9 mouse cellular contexts compared by ENCODE assay signal in genomic region chr1:172162009-172162408, GRCm38 (mm10). TPM values are rescaled to one million over a fixed set of nuclear protein-coding genes. Genes with fewer than 3 reads are reported as not detected.
A peak's percentile ranks its signal among the peaks of the same experiment; 100 is the strongest.
DNase-seq lines count a peak whose midpoint lies in the region; ATAC-seq and TF ChIP-seq lines count a peak whose summit lies in the region.
"Had no signal": no experiment of that assay in that cellular context is flagged by ENCODE, and none has a peak within 500 bp of the region (broad histone marks: within the 10 kb centered on the region; RNA-seq: fewer than 3 reads in every experiment).

No protein-coding gene starts in this region.

- no peaks in the 10 kb centered on the region for H3K9me3 ChIP-seq in intestine, postnatal 0 days (ENCODE audit: control insufficient read depth)
- H3K9me3 ChIP-seq in intestine, embryonic 15.5 days, result no peaks in the 10 kb centered on the region

- no peaks in the 10 kb centered on the region for H3K27me3 ChIP-seq in intestine, postnatal 0 days (replicated peaks; ENCODE audit: control insufficient read depth, insufficient read depth, low read length)
- no peaks in the 10 kb centered on the region for H3K27me3 ChIP-seq in intestine, embryonic 15.5 days (replicated peaks)

- no peak overlapping the region for H3K9ac ChIP-seq in intestine, postnatal 0 days (ENCODE audit: low read depth, low read length)
- no peak overlapping the region for H3K9ac ChIP-seq in intestine, embryonic 15.5 days

- H3K4me2 ChIP-seq in intestine, postnatal 0 days (replicated peaks; ENCODE audit: low read depth), result no peak overlapping the region
- H3K4me2 ChIP-seq in intestine, embryonic 15.5 days (replicated peaks), result no peak overlapping the region

- no peak for ATAC-seq in intestine, postnatal 0 days
- no peak for ATAC-seq in intestine, embryonic 15.5 days
- ATAC-seq in granulocyte monocyte progenitor cell, adult 5-6 weeks (replicated peaks; ENCODE audit: poor library complexity, severe bottlenecking), result peak; percentile 73

- TF ChIP-seq CTCF in intestine, postnatal 0 days (IDR thresholded peaks at IDR 0.05; ENCODE audit: low read depth), result peak; percentile 69

- peaks cover 19% of the 10 kb centered on the region for H3K36me3 ChIP-seq in intestine, postnatal 0 days (ENCODE audit: control insufficient read depth, insufficient read depth)
- H3K36me3 ChIP-seq in intestine, embryonic 15.5 days, result peaks cover 11% of the 10 kb centered on the region; the same call in 1 of the 2 replicates

- no peak overlapping the region for H3K4me3 ChIP-seq in intestine, postnatal 0 days (ENCODE audit: low read depth, low read length)
- H3K4me3 ChIP-seq in intestine, embryonic 15.5 days (replicated peaks), result no peak overlapping the region
- H3K4me3 ChIP-seq: myocyte had no signal

- H3K27ac ChIP-seq in intestine, postnatal 0 days (ENCODE audit: low read depth, low read length), result no peak overlapping the region
- no peak overlapping the region for H3K27ac ChIP-seq in intestine, embryonic 15.5 days

- DNase-seq in CD4-positive, CD25-positive, alpha-beta regulatory T cell, adult 2 months (ENCODE audit: low read depth, low spot score), result peak; percentile 69
- DNase-seq in ZHBTc4 (ENCODE audit: low read depth, low spot score), result peak; percentile 46
- peak; percentile 76 for DNase-seq in lung, postnatal 36 days
- no peak for DNase-seq in ovary, postnatal 10 days (ENCODE audit: low spot score)
- DNase-seq in layer of hippocampus, postnatal 10 days (ENCODE audit: low spot score in 2 of 2), result no peak

- H3K4me1 ChIP-seq in intestine, postnatal 0 days (replicated peaks; ENCODE audit: control insufficient read depth, insufficient read depth, low read length), result no peaks in the 10 kb centered on the region; the same call in 1 of the 2 replicates
- H3K4me1 ChIP-seq in intestine, embryonic 15.5 days (replicated peaks), result no peaks in the 10 kb centered on the region

- 97% methylated on average over 1 of the region's 1 CpGs for WGBS in intestine, postnatal 0 days
- 97% methylated on average over 1 of the region's 1 CpGs for WGBS in intestine, embryonic 15.5 days

RNA-seq across cellular contexts. Expression of gene Dcaf8, which starts 14.1 kb away (rescaled TPM):
- 48.6 and 50.8 TPM in 2 replicates for polyA plus RNA-seq in intestine, postnatal 0 days (2015; fragmentation: Nextera tagmentation; extraction: Ambion mirVana)
- 98.2 and 101 TPM in 2 replicates for polyA plus RNA-seq in intestine, embryonic 15.5 days (2015; fragmentation: Nextera tagmentation; extraction: Ambion mirVana)
- total RNA-seq in granulocyte monocyte progenitor cell, adult 5-6 weeks (2014; fragmentation: Nextera tagmentation), result 68.0 and 76.2 TPM in 2 replicates
- total RNA-seq in granulocyte monocyte progenitor cell, adult 5-6 weeks (2017), result 107 and 114 TPM in 2 replicates
- 10 to 100 TPM; 85.4 to 90.5 TPM for total RNA-seq in layer of hippocampus, postnatal 10 days (2021)

RNA-seq across cellular contexts. Expression of gene Pex19, which starts 35.5 kb away (rescaled TPM):
- 132 and 134 TPM in 2 replicates for polyA plus RNA-seq in intestine, postnatal 0 days (2015; fragmentation: Nextera tagmentation; extraction: Ambion mirVana)
- polyA plus RNA-seq in intestine, embryonic 15.5 days (2015; fragmentation: Nextera tagmentation; extraction: Ambion mirVana), result 143 and 144 TPM in 2 replicates
- total RNA-seq in granulocyte monocyte progenitor cell, adult 5-6 weeks (2014; fragmentation: Nextera tagmentation), result 28.3 and 40.3 TPM in 2 replicates
- total RNA-seq in granulocyte monocyte progenitor cell, adult 5-6 weeks (2017), result 35.8 and 47.3 TPM in 2 replicates
- 100 to 1,000 TPM; 105 to 106 TPM for total RNA-seq in layer of hippocampus, postnatal 10 days (2021)

RNA-seq across cellular contexts. Expression of gene Pea15a, which starts 44.6 kb away (rescaled TPM):
- 44.5 and 44.9 TPM in 2 replicates for polyA plus RNA-seq in intestine, postnatal 0 days (2015; fragmentation: Nextera tagmentation; extraction: Ambion mirVana)
- polyA plus RNA-seq in intestine, embryonic 15.5 days (2015; fragmentation: Nextera tagmentation; extraction: Ambion mirVana), result 86.4 and 89.0 TPM in 2 replicates
- total RNA-seq in granulocyte monocyte progenitor cell, adult 5-6 weeks (2014; fragmentation: Nextera tagmentation), result 3.5 and 6.0 TPM in 2 replicates
- total RNA-seq in granulocyte monocyte progenitor cell, adult 5-6 weeks (2017), result 1.2 and 1.7 TPM in 2 replicates
- 100 to 1,000 TPM; 351 to 392 TPM for total RNA-seq in layer of hippocampus, postnatal 10 days (2021)

RNA-seq across cellular contexts. Expression of gene Casq1, which starts 57.7 kb away (rescaled TPM):
- 21.5 and 22.8 TPM in 2 replicates for polyA plus RNA-seq in intestine, postnatal 0 days (2015; fragmentation: Nextera tagmentation; extraction: Ambion mirVana)
- 18.4 and 20.2 TPM in 2 replicates for polyA plus RNA-seq in intestine, embryonic 15.5 days (2015; fragmentation: Nextera tagmentation; extraction: Ambion mirVana)
- total RNA-seq in granulocyte monocyte progenitor cell, adult 5-6 weeks (2014; fragmentation: Nextera tagmentation), result not detected in 2 replicates
- not detected in 2 replicates for total RNA-seq in granulocyte monocyte progenitor cell, adult 5-6 weeks (2017)
- 1 to 10 TPM; 1.2 to 1.6 TPM for total RNA-seq in layer of hippocampus, postnatal 10 days (2021)

Comparison
In these comparisons a context has a peak if more than half of its experiments do, and no peak if none do; other contexts are left out.
1. DNase-seq: peak in CD4-positive, CD25-positive, alpha-beta regulatory T cell, adult 2 months (single experiment), ZHBTc4 (single experiment) and lung, postnatal 36 days (single experiment); none in ovary, postnatal 10 days (single experiment) and layer of hippocampus, postnatal 10 days (0 of 2).
2. RNA of gene Pea15a, which starts 44.6 kb away (total RNA-seq): 351 to 392 TPM in layer of hippocampus, postnatal 10 days; 1.2 to 6.0 TPM in granulocyte monocyte progenitor cell, adult 5-6 weeks; every median in the first group is over 10 times any median in the second.